9 mouse cellular contexts compared by ENCODE assay signal in genomic region chr14:28848831-28849590, GRCm38 (mm10).
DNase-seq lines count a peak whose midpoint lies in the region; ATAC-seq and TF ChIP-seq lines count a peak whose summit lies in the region.
"Had no signal": no experiment of that assay in that cellular context is flagged by ENCODE, and none has a peak within 500 bp of the region (broad histone marks: within the 10 kb centered on the region; RNA-seq: fewer than 3 reads in every experiment).

No protein-coding gene starts in this region.

- TF ChIP-seq POLR2A in heart, adult 2 months (IDR thresholded peaks at IDR 0.05; ENCODE audit: insufficient read depth, low read depth, low read length) = no peak

- H3K36me3 ChIP-seq in heart, adult 2 months (ENCODE audit: control insufficient read depth, insufficient read depth, low read length) = no peaks in the 10 kb centered on the region
- H3K36me3 ChIP-seq in heart, embryonic 10.5 days = no peaks in the 10 kb centered on the region
- H3K36me3 ChIP-seq in E14TG2a.4 (ENCODE audit: insufficient read depth, low read length) = no peaks in the 10 kb centered on the region
- H3K36me3 ChIP-seq: neural tube, embryonic 13.5 days had no signal

- intact Hi-C loops in heart, adult 2 months (cut with DNase I) = no loop called here

- DNase-seq in heart, adult 2 months = peak; percentile 26 to 31
- DNase-seq in heart, embryonic 10.5 days (ENCODE audit: low spot score) = no peak
- DNase-seq in adrenal gland, adult 8-10 months = peak; percentile 7
- DNase-seq in kidney, postnatal 4 days = peak; percentile 63 to 71
- peak; percentile 4 to 5 for DNase-seq in right cerebral cortex, postnatal 36 days (ENCODE audit: low spot score in 2 of 2)

- H3K27ac ChIP-seq in heart, adult 2 months = no peak overlapping the region
- no peak overlapping the region for H3K27ac ChIP-seq in heart, embryonic 10.5 days
- H3K27ac ChIP-seq: neural tube, embryonic 13.5 days had no signal

- H3K27me3 ChIP-seq in heart, adult 2 months (ENCODE audit: control insufficient read depth, insufficient read depth, low read length) = no peaks in the 10 kb centered on the region
- H3K27me3 ChIP-seq in heart, embryonic 10.5 days (ENCODE audit: insufficient read depth, poor library complexity, severe bottlenecking) = no peaks in the 10 kb centered on the region
- H3K27me3 ChIP-seq in E14TG2a.4 (ENCODE audit: insufficient read depth, low read length) = no peaks in the 10 kb centered on the region; the same call in 1 of the 2 replicates
- H3K27me3 ChIP-seq: neural tube, embryonic 13.5 days had no signal

- 17% methylated on average over 2 of the region's 2 CpGs for WGBS in heart, adult 2 months
- WGBS in heart, embryonic 10.5 days = 16% methylated on average over 2 of the region's 2 CpGs

- ATAC-seq in inflammation-experienced regulatory T-cells, adult 6 months = no peak
- ATAC-seq in erythroid progenitor cell, adult 5-6 weeks (replicated peaks; ENCODE audit: low FRiP score, poor library complexity, severe bottlenecking) = no peak

- H3K4me1 ChIP-seq in heart, adult 2 months (ENCODE audit: control insufficient read depth, insufficient read depth, low read length) = no peaks in the 10 kb centered on the region; the same call in 1 of the 2 replicates
- H3K4me1 ChIP-seq in heart, embryonic 10.5 days = 0 out of 2 replicates have a peak, but pooled peaks cover 7% of the 10 kb centered on the region
- H3K4me1 ChIP-seq in E14TG2a.4 (replicated peaks; ENCODE audit: low read depth, low read length) = peaks cover 10% of the 10 kb centered on the region
- H3K4me1 ChIP-seq: neural tube, embryonic 13.5 days had no signal

- no peaks in the 10 kb centered on the region for H3K9me3 ChIP-seq in heart, embryonic 10.5 days
- no peaks in the 10 kb centered on the region for H3K9me3 ChIP-seq in E14TG2a.4 (ENCODE audit: low read length)
- H3K9me3 ChIP-seq: neural tube, embryonic 13.5 days had no signal

- no peak overlapping the region for H3K9ac ChIP-seq in heart, adult 2 months (ENCODE audit: low read depth, low read length)
- H3K9ac ChIP-seq: neural tube, embryonic 13.5 days had no signal

- TF ChIP-seq CTCF in heart, adult 2 months (IDR thresholded peaks at IDR 0.05) = peak; percentile 52
- 0 out of 2 replicates have a peak, but pooled peaks have one; percentile 14 for TF ChIP-seq CTCF in E14TG2a.4 (conservative IDR thresholded peaks at IDR 0.05; ENCODE audit: low read length)

- no peaks in the 10 kb centered on the region for H3K79me2 ChIP-seq in heart, adult 2 months (replicated peaks; ENCODE audit: control insufficient read depth, insufficient read depth, low read length)

- no peak for TF ChIP-seq EP300 in heart, adult 2 months (IDR thresholded peaks at IDR 0.05; ENCODE audit: insufficient read depth, low read depth, low read length)

- no peak overlapping the region for H3K4me3 ChIP-seq in heart, adult 2 months
- no peak overlapping the region for H3K4me3 ChIP-seq in heart, embryonic 10.5 days
- H3K4me3 ChIP-seq in E14TG2a.4 (replicated peaks; ENCODE audit: low read length) = no peak overlapping the region
- H3K4me3 ChIP-seq: neural tube, embryonic 13.5 days had no signal
